Comparison of ENCODE assay signal across 18 mouse cellular contexts in genomic region chr15:63989651-63990050, GRCm38 (mm10).
DNase-seq lines count a peak whose midpoint lies in the region; ATAC-seq lines count a peak whose summit lies in the region.
"Had no signal": no experiment of that assay in that cellular context is flagged by ENCODE, and none has a peak within 500 bp of the region (broad histone marks: within the 10 kb centered on the region; RNA-seq: fewer than 3 reads in every experiment).

No protein-coding gene starts in this region.

- H3K36me3 ChIP-seq in midbrain, embryonic 11.5 days (ENCODE audit: control insufficient read depth, insufficient read depth, low read length), result no peaks in the 10 kb centered on the region
- H3K36me3 ChIP-seq in midbrain, embryonic 10.5 days, result peaks cover 6% of the 10 kb centered on the region; the same call in 1 of the 2 replicates
- H3K36me3 ChIP-seq: embryonic facial prominence, embryonic 13.5 days; forebrain, embryonic 12.5 days had no signal

- DNase-seq in midbrain, embryonic 11.5 days (ENCODE audit: low spot score, missing footprints), result peak; percentile 71
- no peak for DNase-seq in midbrain, embryonic 10.5 days (ENCODE audit: low spot score)
- DNase-seq in CD8-positive naive resting alpha-beta T cell, adult 2 months (ENCODE audit: low read depth in 2 of 2, low spot score in 2 of 2), result peak; percentile 26 to 49
- DNase-seq in induced T-regulatory cell, adult 2 months (ENCODE audit: low read depth), result peak; percentile 56
- no peak for DNase-seq in urinary bladder, postnatal 36 days (ENCODE audit: low spot score in 2 of 2)
- DNase-seq in adrenal gland, adult 18-20 months (ENCODE audit: low spot score in 2 of 2), result no peak
- DNase-seq in lung, postnatal 36 days, result no peak
- DNase-seq: adrenal gland, adult 2 months; adrenal gland, postnatal 25 days; cerebellum, adult 18-20 months; cerebellum, adult 9-11 months; gastrocnemius, postnatal 25 days had no signal

- ATAC-seq in midbrain, embryonic 11.5 days (ENCODE audit: low FRiP score), result no peak
- ATAC-seq: forebrain, embryonic 16.5 days; intestine, postnatal 0 days had no signal

- H3K27me3 ChIP-seq in midbrain, embryonic 11.5 days (ENCODE audit: control insufficient read depth, insufficient read depth, low read length), result no peaks in the 10 kb centered on the region
- H3K27me3 ChIP-seq in midbrain, embryonic 10.5 days (ENCODE audit: low read depth, poor library complexity, severe bottlenecking), result no peaks in the 10 kb centered on the region
- H3K27me3 ChIP-seq: embryonic facial prominence, embryonic 13.5 days; forebrain, embryonic 12.5 days had no signal

- no peaks in the 10 kb centered on the region; the same call in 1 of the 2 replicates for H3K4me1 ChIP-seq in midbrain, embryonic 11.5 days (ENCODE audit: control insufficient read depth, insufficient read depth, low read length)
- H3K4me1 ChIP-seq in midbrain, embryonic 10.5 days, result no peaks in the 10 kb centered on the region
- H3K4me1 ChIP-seq: hindbrain, embryonic 10.5 days had no signal

- H3K9me3 ChIP-seq in midbrain, embryonic 11.5 days (ENCODE audit: control insufficient read depth, low read length), result no peaks in the 10 kb centered on the region
- no peaks in the 10 kb centered on the region for H3K9me3 ChIP-seq in midbrain, embryonic 10.5 days (replicated peaks)
- H3K9me3 ChIP-seq: embryonic facial prominence, embryonic 13.5 days; forebrain, embryonic 12.5 days; hindbrain, embryonic 10.5 days had no signal

- no peak overlapping the region for H3K9ac ChIP-seq in midbrain, embryonic 11.5 days (ENCODE audit: low read length)
- H3K9ac ChIP-seq: embryonic facial prominence, embryonic 13.5 days; forebrain, embryonic 12.5 days; hindbrain, embryonic 14.5 days had no signal

- WGBS in midbrain, embryonic 11.5 days, result 74% methylated on average over 2 of the region's 2 CpGs
- WGBS in midbrain, embryonic 10.5 days, result 92% methylated on average over 2 of the region's 2 CpGs

- no peak overlapping the region for H3K4me3 ChIP-seq in midbrain, embryonic 11.5 days (ENCODE audit: low read depth, low read length)
- no peak overlapping the region for H3K4me3 ChIP-seq in midbrain, embryonic 10.5 days
- H3K4me3 ChIP-seq: embryonic facial prominence, embryonic 13.5 days; forebrain, embryonic 12.5 days; hindbrain, embryonic 10.5 days had no signal

- no peak overlapping the region for H3K27ac ChIP-seq in midbrain, embryonic 11.5 days (ENCODE audit: low read depth, low read length)
- H3K27ac ChIP-seq in midbrain, embryonic 10.5 days (replicated peaks), result no peak overlapping the region
- H3K27ac ChIP-seq: embryonic facial prominence, embryonic 13.5 days; forebrain, embryonic 12.5 days; hindbrain, embryonic 10.5 days; hindbrain, embryonic 14.5 days had no signal

- no peak overlapping the region for H3K4me2 ChIP-seq in midbrain, embryonic 11.5 days
- H3K4me2 ChIP-seq: embryonic facial prominence, embryonic 13.5 days; forebrain, embryonic 12.5 days; hindbrain, embryonic 14.5 days had no signal

Comparison
In these comparisons a context has a peak if more than half of its experiments do, and no peak if none do; other contexts are left out.
1. DNase-seq: peak in midbrain, embryonic 11.5 days (single experiment), CD8-positive naive resting alpha-beta T cell, adult 2 months (2 of 2) and induced T-regulatory cell, adult 2 months (single experiment); none in midbrain, embryonic 10.5 days (single experiment), urinary bladder, postnatal 36 days (0 of 2), adrenal gland, adult 18-20 months (0 of 2) and lung, postnatal 36 days (single experiment).